Comparison of ENCODE assay signal across 15 mouse cellular contexts in genomic region chr3:94819452-94820425, GRCm38 (mm10). TPM values are rescaled to one million over a fixed set of nuclear protein-coding genes. Genes with fewer than 3 reads are reported as not detected.
DNase-seq lines count a peak whose midpoint lies in the region; ATAC-seq and TF ChIP-seq lines count a peak whose summit lies in the region.
"Had no signal": no experiment of that assay in that cellular context is flagged by ENCODE, and none has a peak within 500 bp of the region (broad histone marks: within the 10 kb centered on the region; RNA-seq: fewer than 3 reads in every experiment).

No protein-coding gene starts in this region.

- peaks cover 9% of the 10 kb centered on the region; the same call in 1 of the 2 replicates for H3K4me1 ChIP-seq in heart, embryonic 10.5 days
- H3K4me1 ChIP-seq in kidney, embryonic 14.5 days (ENCODE audit: control insufficient read depth, insufficient read depth, low read length), result no peaks in the 10 kb centered on the region
- 0 out of 2 replicates have a peak, but pooled peaks cover 3% of the 10 kb centered on the region for H3K4me1 ChIP-seq in kidney, embryonic 16.5 days (ENCODE audit: insufficient read depth, low read length)
- H3K4me1 ChIP-seq: forebrain, embryonic 13.5 days; stomach, embryonic 15.5 days had no signal

- H3K36me3 ChIP-seq in heart, embryonic 10.5 days, result no peaks in the 10 kb centered on the region
- H3K36me3 ChIP-seq in kidney, embryonic 14.5 days (ENCODE audit: control insufficient read depth, insufficient read depth, low read length), result no peaks in the 10 kb centered on the region
- H3K36me3 ChIP-seq in kidney, embryonic 16.5 days (ENCODE audit: insufficient read depth, low read length), result no peaks in the 10 kb centered on the region
- H3K36me3 ChIP-seq: stomach, embryonic 15.5 days had no signal

- peak; percentile 57 for DNase-seq in heart, embryonic 10.5 days (ENCODE audit: low spot score)
- no peak for DNase-seq in heart, adult 18-20 months
- DNase-seq in brain, embryonic 14.5 days (ENCODE audit: low read depth), result peak; percentile 50
- peak; percentile 29 to 33 for DNase-seq in kidney, postnatal 4 days
- no peak for DNase-seq in layer of hippocampus, adult 9-10 months (ENCODE audit: low spot score)
- DNase-seq in spleen, postnatal 14 days (ENCODE audit: low spot score in 2 of 2), result no peak
- DNase-seq: gastrocnemius, postnatal 10 days; liver; thymus, postnatal 4 days had no signal

- TF ChIP-seq POLR2A in brain, embryonic 14.5 days (IDR thresholded peaks at IDR 0.05; ENCODE audit: borderline replicate concordance, extremely low read depth, insufficient read depth, insufficient read length, poor library complexity, severe bottlenecking), result no peak

- no peak for TF ChIP-seq CTCF in brain, embryonic 14.5 days (IDR thresholded peaks at IDR 0.05; ENCODE audit: borderline replicate concordance, extremely low read depth, insufficient read depth, insufficient read length)

- no peaks in the 10 kb centered on the region for H3K9me3 ChIP-seq in heart, embryonic 10.5 days
- H3K9me3 ChIP-seq in kidney, embryonic 14.5 days (ENCODE audit: control insufficient read depth, low read length), result no peaks in the 10 kb centered on the region
- no peaks in the 10 kb centered on the region for H3K9me3 ChIP-seq in kidney, embryonic 16.5 days (ENCODE audit: low read length)
- H3K9me3 ChIP-seq: forebrain, embryonic 13.5 days; stomach, embryonic 15.5 days had no signal

- no peak overlapping the region for H3K4me2 ChIP-seq in kidney, embryonic 14.5 days (replicated peaks; ENCODE audit: low read depth, low read length)
- no peak overlapping the region for H3K4me2 ChIP-seq in kidney, embryonic 16.5 days (replicated peaks; ENCODE audit: low read depth, low read length)

- peak; percentile 24; the same call in 1 of the 2 replicates for ATAC-seq in kidney, embryonic 14.5 days (ENCODE audit: low FRiP score, low TSS enrichment)
- ATAC-seq in kidney, embryonic 16.5 days (ENCODE audit: low FRiP score, low TSS enrichment), result no peak
- ATAC-seq: forebrain, embryonic 13.5 days had no signal

- no peaks in the 10 kb centered on the region for H3K27me3 ChIP-seq in heart, embryonic 10.5 days (ENCODE audit: insufficient read depth, poor library complexity, severe bottlenecking)
- no peaks in the 10 kb centered on the region for H3K27me3 ChIP-seq in kidney, embryonic 14.5 days (ENCODE audit: control insufficient read depth, insufficient read depth, low read length)
- no peaks in the 10 kb centered on the region; the same call in 1 of the 2 replicates for H3K27me3 ChIP-seq in kidney, embryonic 16.5 days (ENCODE audit: insufficient read depth, low read length)
- H3K27me3 ChIP-seq: forebrain, embryonic 13.5 days; stomach, embryonic 15.5 days had no signal

- H3K4me3 ChIP-seq in heart, embryonic 10.5 days, result no peak overlapping the region
- H3K4me3 ChIP-seq in kidney, embryonic 14.5 days (ENCODE audit: low read length), result no peak overlapping the region
- no peak overlapping the region for H3K4me3 ChIP-seq in kidney, embryonic 16.5 days (ENCODE audit: low read length)

- H3K9ac ChIP-seq in kidney, embryonic 14.5 days (ENCODE audit: low read depth, low read length), result no peak overlapping the region
- no peak overlapping the region for H3K9ac ChIP-seq in kidney, embryonic 16.5 days (replicated peaks; ENCODE audit: low read length)
- H3K9ac ChIP-seq: forebrain, embryonic 13.5 days; stomach, embryonic 15.5 days had no signal

- 53% methylated on average over 24 of the region's 24 CpGs for WGBS in heart, embryonic 10.5 days
- 70% methylated on average over 23 of the region's 24 CpGs for WGBS in kidney, embryonic 14.5 days
- WGBS in kidney, embryonic 16.5 days, result 66% methylated on average over 24 of the region's 24 CpGs

- peak overlapping the region; percentile 45; the same call in 1 of the 2 replicates for H3K27ac ChIP-seq in heart, embryonic 10.5 days
- no peak overlapping the region for H3K27ac ChIP-seq in kidney, embryonic 14.5 days (ENCODE audit: low read depth, low read length)
- no peak overlapping the region for H3K27ac ChIP-seq in kidney, embryonic 16.5 days (ENCODE audit: low read length)
- H3K27ac ChIP-seq: forebrain, embryonic 13.5 days; stomach, embryonic 15.5 days had no signal

RNA-seq across cellular contexts. Expression of gene Pogz, which starts 17.6 kb away (rescaled TPM):
- polyA plus RNA-seq in heart, embryonic 10.5 days (2016; fragmentation: Nextera tagmentation; extraction: Ambion mirVana), result 11.8 and 13.2 TPM in 2 replicates
- total RNA-seq in heart, adult 18-20 months (2021), result 10 to 100 TPM; 12.9 to 20.2 TPM
- polyA plus RNA-seq in kidney, embryonic 14.5 days (2014; fragmentation: Nextera tagmentation; extraction: Ambion mirVana), result 19.7 and 24.4 TPM in 2 replicates
- 15.9 and 21.0 TPM in 2 replicates for polyA plus RNA-seq in kidney, embryonic 16.5 days (2015; fragmentation: Nextera tagmentation; extraction: Ambion mirVana)
- polyA plus RNA-seq in brain, embryonic 14.5 days (2012; rRNA removed), result 66.8 and 78.4 TPM in 2 replicates

RNA-seq across cellular contexts. Expression of gene Cgn, which starts 33.4 kb away (rescaled TPM):
- polyA plus RNA-seq in heart, embryonic 10.5 days (2016; fragmentation: Nextera tagmentation; extraction: Ambion mirVana), result 3.4 and 8.0 TPM in 2 replicates
- under 1 TPM; 0.37 to 0.85 TPM for total RNA-seq in heart, adult 18-20 months (2021)
- polyA plus RNA-seq in kidney, embryonic 14.5 days (2014; fragmentation: Nextera tagmentation; extraction: Ambion mirVana), result 7.4 and 14.2 TPM in 2 replicates
- polyA plus RNA-seq in kidney, embryonic 16.5 days (2015; fragmentation: Nextera tagmentation; extraction: Ambion mirVana), result 20.7 and 24.0 TPM in 2 replicates
- 4.2 and 7.0 TPM in 2 replicates for polyA plus RNA-seq in brain, embryonic 14.5 days (2012; rRNA removed)
- total RNA-seq: common myeloid progenitor, adult 5-6 weeks; neutrophil, adult 5-6 weeks had no signal

Comparison
In these comparisons a context has a peak if more than half of its experiments do, and no peak if none do; other contexts are left out.
1. DNase-seq: peak in heart, embryonic 10.5 days (single experiment), brain, embryonic 14.5 days (single experiment) and kidney, postnatal 4 days (2 of 2); none in heart, adult 18-20 months (0 of 2), layer of hippocampus, adult 9-10 months (single experiment) and spleen, postnatal 14 days (0 of 2).